Mouse (Mus musculus): ENCODE measurements at regions not wholly inside any gene's neighbourhood (a gene's known extent, or its start where the extent isn't known, plus 50 kb on each side); places are given as distances from the start of the nearest gene placed in this dataset.
A peak's percentile ranks its signal among the peaks of the same experiment; 100 is the strongest.

DNA sequence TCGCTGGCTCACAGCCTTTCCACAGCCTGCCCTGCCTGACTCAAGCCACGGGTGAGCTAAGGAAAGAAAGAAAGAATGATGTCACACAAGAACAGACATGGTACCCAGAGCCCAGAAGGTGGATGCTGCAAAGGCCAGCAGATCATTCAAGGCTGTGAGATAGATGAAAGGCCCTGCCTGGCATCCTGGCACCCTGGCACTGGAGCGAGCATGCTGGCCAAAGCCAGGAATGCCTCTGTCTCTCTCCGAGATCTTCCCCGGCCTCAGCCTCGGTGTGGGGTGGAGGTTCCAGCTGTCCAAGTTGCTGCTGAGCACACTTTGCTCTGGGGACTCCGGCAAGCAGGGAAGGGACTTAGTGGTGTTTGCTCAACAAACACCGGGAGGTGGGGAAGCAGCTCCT is 116.4 kb upstream of the Lhx5 start:
- no peak for DNase-seq (ENCODE audit: low spot score in 2 of 2)

DNA sequence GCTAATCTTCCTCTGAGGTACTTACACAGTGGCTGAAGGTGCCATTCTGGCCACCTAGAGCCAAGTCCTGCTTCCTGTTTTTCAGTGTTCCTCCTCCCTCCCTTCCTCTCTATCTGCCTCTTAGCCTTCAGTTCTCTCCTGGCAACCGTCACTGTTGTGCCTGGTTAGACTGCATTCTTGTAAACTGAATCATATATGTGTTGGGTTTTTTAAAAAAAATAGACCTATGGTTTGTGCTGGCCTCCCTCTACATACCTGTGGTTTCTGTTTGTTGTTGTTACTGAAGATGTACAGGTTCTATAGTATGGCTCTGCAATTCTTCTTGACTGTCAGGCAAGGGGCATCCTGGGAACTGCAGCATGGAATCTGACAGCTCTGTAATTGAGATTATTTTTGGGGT is 112.5 kb upstream of the Lhx5 start:
- no peak for DNase-seq (ENCODE audit: low spot score in 2 of 2)

DNA sequence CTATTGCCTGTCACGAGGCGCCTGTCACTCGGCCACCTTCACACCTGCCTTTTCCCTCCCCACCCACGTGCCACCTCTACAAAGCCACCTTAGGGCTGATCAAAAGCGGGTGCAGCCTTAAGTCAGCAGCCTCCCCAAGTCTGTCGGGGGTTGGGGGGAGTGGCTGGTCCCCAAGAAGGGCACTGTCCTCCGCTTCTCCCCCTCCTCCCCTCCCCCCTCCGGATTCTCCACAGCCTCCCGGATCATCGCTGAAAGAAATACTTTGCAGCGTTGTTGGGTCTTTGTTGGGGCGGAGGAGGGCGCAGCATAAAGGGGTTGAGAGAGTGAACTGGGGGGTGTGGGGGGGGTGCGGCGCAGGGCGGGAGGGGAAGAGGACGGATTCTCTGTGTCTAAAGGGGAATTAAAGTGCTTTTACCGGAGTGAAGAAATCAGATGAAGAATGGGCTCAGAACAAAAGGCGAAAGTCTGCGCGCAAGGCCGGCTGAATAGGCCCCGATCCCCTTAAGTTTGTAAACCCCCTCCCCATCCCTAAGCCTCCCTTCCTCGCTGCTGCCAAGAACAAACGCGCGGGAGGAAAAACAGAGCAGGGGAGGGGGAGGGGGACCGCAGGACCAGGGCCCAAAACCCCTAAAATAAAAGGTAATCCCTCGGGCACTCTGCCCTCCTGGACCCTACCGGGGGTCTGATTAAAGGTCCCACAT is 109.3 kb upstream of the Lhx5 start:
- DNase-seq (ENCODE audit: low spot score in 2 of 2), result no peak

DNA sequence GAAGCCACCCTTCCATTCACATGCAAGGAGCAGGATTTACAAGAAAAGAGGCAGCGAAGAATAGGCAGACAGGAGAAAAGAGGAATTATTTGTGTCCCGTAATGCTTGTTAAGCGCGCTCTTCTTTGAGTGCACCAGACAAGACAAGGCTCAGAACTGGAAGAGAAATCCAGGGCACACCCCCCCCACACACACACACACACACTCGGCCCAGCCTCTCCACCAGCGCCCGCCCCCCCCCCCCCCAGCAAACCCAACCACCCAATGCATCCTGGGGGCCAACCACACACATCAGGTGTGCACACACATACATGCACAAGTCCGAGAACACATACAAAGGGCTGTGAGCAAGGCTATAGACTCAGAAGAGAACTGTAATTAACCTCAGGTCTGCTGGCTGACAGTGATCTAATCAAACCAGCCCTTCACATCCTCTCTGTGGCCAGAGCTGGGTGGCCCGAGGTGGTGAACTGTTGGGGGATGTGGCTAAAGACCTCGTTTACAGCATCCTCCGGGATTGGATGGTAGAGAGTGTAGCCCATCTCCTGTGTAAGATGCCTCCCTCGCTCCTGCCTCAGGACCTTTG is 108.7 kb upstream of the Lhx5 start:
- DNase-seq (ENCODE audit: low spot score in 2 of 2), result no peak

DNA sequence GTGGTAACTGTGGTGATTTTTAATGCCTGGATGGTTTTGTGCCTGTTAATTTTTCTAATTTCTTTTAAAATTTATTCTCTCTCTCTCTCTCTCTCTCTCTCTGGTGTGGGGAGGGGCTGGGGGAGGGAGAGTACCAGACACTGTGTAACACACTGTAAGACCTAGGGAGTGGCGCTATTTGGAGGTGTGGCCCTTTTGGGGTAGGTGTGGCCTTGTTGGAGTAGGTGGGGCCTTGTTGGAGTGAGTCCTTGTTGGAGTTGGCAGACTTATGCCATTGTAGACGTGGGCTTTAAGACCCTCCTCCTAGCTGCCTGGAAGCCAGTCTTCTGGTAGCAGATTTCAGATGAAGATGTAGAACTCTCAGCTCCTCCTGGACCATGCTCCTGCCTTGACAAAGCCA is 107.4 kb upstream of the Lhx5 start:
- DNase-seq (ENCODE audit: low spot score in 2 of 2), result no peak

DNA sequence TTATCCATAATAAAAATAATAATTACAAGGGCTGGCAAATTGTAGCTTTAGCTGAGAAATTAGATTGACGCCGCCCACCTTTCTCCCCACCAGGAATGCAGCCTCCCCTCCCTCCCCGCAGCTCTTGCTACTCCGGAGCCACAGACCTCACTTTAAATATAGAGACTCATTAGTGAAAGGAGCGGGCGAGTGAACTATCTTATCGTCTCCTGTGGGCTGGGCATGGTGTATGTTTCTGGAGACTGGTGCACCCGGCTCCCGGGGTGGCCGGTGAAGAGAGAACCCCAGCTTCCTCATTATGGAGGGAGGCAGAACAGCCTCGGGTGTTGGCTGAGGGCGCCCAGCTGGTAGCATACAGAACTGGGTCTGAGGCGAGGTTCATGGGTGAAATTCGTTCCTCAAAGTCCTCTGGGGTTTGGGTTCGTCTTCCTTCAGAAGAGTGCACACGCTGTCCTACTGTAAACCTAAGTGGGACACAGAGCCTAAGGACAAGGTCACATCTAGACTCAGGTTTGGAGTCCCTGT is 106.1 kb upstream of the Lhx5 start:
- DNase-seq (ENCODE audit: low spot score in 2 of 2), result no peak

DNA sequence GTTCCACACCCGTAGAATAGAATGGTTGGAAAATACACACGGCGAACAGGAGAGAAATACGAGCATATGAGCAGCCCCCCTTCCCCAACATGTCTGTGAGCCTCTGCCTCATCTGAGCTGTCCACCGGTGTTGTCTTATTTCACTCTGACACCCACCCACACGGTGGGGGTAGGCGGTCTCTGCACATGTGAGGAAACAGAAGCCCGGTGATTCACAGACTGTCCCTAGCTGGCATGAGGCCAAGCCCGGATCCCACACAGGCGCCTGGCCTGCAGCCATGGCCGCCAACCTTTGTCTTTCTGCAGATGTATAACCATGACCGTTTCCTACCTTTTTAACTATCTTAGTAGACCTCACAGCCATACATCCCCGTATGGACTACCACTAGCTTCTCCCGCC is 99.5 kb upstream of the Lhx5 start:
- peak; percentile 25 to 32 for DNase-seq (ENCODE audit: low spot score in 2 of 2)

DNA sequence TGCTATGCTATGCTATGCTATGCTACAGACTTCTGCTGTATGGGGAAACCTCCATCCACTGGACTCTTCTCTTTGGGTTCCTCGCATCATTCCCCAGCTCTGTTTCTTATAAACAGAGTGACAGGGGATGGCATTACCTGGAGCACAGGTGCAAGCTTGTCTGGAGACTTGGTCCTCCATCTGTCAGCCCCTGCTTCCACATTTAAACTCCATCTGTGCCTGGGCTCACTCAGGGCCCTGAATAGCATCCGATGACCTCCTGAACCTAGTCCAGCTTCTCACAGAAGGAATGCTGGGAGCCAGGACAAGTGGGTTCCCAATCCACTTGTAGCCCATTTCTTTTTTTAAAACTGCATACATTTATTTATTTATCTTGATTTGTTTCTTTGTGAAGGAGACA is 92.3 kb upstream of the Lhx5 start:
- DNase-seq (ENCODE audit: low spot score in 2 of 2), result no peak

DNA sequence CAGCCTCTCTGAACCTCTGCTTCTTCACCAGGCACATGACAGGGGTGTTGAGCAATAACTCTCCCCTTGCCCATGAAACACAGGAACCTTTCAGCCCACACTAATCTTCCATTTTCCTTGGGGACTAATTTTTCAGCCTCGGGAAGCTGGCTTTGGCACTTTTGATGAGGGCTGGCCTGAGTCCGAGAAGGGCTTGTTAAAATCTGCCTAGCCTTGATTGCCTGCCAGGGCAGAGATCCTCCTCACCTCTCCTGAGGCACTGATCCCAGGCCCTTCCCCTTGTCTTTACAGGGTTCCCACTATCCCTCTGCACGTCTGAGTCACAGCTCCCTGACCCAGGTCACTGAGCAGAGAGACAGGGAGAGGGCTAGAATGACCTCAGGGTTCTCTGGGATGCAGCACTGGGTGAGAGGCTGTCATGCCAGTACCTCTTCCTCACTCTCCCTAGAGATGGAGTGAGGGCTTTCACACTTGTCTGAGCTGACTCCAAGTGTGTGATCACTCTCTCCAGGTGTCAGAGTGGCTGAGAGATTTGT is 90.7 kb upstream of the Lhx5 start:
- no peak for DNase-seq (ENCODE audit: low spot score in 2 of 2)

DNA sequence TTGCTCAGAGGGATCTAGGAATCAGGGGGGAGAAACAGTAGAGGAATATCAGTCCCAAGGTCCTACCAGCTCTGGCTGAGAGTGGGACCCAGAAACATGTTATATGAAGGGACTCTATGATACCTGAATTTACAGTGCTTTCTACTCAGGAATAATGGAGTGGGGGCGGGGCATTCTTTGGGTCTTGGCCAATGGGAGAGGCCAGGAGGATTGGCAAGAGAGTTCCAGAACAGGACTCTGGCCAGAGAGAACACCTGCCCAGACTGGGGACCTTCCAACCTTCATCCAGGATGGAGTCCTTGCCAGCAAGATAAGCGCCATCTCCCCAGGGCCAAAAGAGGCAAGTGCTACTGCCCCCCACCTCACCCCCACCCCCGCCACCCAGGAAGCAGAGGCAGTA is 81.0 kb upstream of the Lhx5 start:
- no peak for DNase-seq (ENCODE audit: low spot score in 2 of 2)

DNA sequence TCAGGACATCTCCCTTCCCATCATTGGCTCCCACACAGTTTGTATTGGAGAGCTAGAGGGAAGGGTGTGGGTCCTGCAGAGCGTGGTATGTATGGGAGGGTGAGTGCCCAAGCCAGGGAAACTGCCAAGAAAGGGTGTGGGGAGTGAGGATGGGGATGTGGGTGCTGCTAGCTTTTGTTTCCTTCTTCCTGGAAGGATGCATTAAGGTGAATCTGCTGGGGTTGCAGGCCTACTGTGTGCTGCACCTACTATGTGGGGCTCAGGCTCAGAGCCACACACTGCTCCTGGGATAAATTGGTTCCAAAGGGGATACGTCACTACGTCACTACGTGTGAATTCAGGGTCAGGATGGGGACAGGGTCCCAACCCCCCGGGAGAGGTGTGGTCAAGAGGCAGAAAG is 79.7 kb upstream of the Lhx5 start:
- no peak for DNase-seq (ENCODE audit: low spot score in 2 of 2)

DNA sequence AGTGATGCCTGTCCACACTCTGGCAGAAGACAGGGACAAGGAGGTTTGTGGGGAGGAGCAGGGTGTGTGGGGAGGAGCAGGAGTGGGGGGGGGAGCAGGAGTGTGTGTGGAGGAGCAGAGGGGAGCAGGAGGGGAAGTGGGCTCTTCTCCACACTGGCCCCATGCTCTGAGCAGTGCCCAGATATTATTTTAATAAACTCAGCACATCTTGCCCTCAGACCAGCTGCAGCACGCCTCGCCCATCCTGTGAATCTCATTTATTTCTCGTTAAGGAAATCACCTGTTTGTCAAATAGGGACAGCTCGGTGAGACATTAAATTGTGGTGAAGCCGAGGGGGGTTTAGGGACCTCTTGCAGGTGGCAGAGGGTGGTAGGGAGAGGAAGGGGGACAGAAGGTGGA is 77.8 kb upstream of the Lhx5 start:
- no peak for DNase-seq (ENCODE audit: low spot score in 2 of 2)

DNA sequence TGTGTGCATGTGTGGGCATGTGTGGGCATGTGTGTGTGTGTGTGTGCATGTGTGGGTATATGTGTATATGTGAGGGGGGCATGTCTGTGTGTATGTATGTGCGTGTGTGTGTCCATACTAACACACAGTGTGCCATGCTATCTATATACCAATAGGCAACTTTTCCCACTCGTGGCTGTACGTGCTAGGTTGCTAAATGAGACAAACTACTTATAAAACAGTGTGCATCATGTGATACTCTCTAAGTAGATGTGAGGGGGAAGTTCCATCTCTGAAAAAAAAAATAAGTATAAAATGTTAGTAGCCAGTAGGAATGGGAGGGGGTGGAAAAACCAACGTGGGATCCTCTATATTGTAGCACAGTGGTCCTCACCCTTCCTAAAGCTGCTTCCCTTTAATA is 74.5 kb upstream of the Lhx5 start:
- DNase-seq (ENCODE audit: low spot score in 2 of 2), result no peak

DNA sequence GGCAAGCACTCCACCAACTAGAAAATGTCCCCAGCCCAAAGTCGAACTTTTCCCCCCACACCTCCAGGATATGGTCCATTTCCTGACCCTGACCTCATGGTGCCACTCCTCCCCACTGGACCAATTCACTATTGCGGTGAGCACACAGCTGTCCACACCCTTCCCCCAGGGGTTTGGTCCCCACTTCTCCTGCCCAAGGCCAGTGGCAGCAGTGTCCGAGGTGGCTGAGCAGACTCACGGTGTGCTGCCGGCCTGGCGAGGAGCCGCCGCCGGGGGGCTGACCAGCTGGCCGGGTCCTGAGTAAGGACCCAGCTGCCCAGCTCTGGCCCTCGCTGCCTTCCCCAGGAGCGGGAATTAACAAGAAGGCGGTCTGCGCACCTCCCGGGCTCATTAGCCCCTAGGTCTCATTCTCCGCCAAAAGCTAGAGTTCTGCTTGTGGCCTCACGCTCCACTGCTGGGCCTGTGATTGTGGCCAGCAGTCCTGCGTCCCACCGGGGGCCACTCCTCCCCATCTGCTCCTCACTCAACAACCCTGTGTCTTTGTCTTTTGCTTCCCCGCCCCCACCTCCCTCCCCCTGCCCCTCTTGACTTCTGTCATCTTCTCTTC is 73.3 kb upstream of the Lhx5 start:
- DNase-seq (ENCODE audit: low spot score in 2 of 2), result no peak

DNA sequence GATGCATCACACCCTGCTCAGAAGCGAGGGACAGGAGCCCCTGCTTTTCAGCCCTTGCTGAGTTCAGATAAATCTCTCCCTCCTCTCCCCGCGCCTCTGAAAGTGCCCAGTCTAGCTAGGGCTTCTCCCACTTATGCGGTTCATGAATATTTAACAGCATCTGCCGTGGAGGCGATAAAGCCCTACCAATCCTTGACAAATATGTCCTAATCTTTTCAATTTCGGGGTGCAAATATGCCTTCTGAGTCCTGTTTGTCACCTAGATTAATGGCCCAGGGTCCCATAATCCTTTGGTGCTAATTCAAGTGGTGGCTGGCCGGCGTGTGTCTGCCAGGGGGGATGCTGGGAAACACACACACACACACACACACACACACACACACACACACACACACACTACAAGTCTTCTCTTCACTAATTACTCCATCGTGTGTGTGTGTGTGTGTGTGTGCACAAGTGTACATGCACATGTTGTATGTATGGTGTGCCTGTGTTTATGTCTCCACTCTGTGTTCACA is 65.5 kb upstream of the Lhx5 start:
- peak in 1 of 2 experiments; percentile 15 for DNase-seq (ENCODE audit: low spot score in 2 of 2)

DNA sequence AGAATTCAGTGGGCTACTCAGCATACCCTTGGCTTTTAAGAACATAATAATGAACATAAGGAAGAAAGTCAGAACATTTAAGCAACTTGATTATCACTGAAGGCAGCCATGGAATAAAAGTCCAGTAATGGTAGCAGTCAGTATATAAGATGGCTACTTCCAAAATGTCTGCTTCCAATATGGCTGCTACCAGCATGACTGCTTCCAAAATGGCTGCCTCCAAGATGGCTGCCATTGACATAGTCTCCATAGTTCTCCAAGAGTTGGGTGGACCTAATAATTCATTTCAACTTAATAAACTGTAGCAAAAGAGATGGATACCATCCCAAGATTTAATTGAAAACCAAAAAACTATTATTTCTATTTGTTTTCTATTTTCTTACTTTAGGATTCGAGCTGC is 62.7 kb upstream of the Lhx5 start:
- DNase-seq (ENCODE audit: low spot score in 2 of 2), result no peak

DNA sequence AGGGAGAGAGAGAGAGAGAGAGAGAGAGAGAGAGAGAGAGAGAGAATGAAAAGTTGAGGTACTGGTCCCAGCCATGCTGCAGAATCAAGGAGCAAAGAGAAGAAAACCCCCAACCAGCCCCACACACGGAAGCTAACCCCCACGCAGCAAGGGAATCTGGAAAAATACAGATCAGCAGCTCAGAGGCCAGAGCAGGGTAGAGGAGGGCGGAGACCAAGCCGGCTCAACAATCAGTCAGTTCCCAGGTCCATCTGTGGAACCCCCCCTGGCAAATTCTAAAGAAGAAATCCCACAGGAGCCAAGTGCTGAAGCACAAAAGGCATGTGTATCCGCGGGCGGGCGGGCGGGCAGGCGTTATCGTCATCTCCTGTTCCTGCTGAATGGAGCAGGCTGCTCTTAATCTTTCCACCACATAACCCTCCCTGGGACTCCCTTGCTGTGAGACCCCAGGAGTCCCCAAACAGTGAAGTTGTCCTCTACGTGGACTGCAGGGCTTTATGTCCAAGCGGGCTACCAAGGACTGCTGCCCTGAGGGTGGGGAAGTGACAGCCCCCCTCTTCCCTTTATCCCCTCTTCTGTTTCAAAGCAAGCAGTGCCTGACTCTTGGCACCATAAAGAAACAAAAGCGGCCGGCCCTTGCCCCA is 60.2 kb upstream of the Lhx5 start:
- no peak for DNase-seq (ENCODE audit: low spot score in 2 of 2)

DNA sequence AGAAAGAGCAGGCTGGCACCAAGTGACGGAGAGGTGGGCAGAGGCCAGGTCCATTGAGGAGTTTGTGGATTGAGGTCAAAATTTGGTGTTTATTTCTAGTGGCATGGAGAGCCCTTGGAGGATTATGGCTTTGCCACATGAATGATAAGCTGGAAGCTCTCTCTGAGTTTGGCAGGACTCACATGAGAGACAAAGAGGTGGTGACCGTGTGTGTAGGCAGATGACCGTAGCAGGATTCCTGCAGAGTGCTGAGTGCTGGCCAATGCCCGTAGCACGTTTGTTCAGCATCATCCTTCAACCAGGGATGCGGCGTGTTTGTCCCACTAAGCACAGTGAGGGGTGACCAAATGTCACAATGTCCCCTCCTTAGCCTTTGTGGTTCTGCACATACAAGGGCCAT is 58.1 kb upstream of the Lhx5 start:
- no peak for DNase-seq (ENCODE audit: low spot score in 2 of 2)
